Mouse (Mus musculus) mammary gland, adult 2 months (tissue): Measurements from ENCODE around the gene Pitx3. TPM values are rescaled to one million over a fixed set of nuclear protein-coding genes. Genes with fewer than 3 reads are reported as not detected.

Experiments
- polyA plus RNA-seq: library from polyadenylated mRNA; depleted of rRNA; stranded (reverse); fragments of >200 nt; gene quantifications from 2 replicates; pipeline ENCODE4 v1.2.3, GENCODE M21; 2012; ENCODE audit warnings: low replicate concordance; rRNA removed

Pitx3 gene
- 0.10 and 1.1 TPM in 2 replicates for polyA plus RNA-seq

DNA sequence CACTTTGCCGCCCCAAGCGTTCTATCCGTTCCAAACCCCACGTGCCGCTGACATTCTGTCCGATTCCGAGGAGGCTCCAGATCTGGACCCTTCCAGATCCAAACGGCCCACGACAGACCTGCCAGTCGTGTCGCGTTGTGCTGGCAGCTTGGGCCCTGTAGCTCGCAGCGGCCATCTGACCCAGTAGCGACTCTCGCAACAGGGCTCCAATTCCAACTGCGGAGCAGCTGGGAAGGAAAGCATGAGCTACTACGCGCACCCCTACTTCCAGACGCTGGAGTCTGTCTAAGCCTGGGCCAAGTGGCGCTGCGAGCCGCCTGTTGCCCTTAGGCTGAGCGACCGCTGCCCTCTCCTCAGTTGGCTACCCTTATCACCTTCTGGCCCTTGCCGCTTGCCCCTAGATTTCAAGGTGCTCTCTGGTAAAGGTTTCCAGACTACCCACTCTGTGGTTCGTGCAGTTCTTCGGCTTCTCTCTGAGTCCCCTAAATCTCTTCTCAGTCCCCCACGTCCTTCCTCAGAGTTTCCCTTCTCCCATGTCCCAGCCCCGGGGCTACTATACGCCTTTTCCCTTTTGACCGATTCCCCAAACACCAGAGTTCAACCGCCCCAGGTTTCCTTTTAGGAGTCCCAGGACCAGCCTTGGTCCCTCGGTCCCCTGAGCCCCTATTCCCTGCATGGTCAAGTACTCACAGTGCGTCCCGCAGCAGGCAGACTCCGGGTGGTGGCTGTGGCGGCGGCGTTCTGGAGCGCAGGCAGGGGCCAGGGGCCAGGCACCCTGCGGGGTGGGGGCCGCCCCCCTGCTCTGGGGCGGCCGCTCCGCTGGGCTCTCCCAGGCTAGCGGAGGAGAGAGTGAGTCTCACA is at the start of gene Pitx3:
Gene Pitx3 (minus strand): TSS at position 816 of the 861 bp plus-strand sequence.

DNA sequence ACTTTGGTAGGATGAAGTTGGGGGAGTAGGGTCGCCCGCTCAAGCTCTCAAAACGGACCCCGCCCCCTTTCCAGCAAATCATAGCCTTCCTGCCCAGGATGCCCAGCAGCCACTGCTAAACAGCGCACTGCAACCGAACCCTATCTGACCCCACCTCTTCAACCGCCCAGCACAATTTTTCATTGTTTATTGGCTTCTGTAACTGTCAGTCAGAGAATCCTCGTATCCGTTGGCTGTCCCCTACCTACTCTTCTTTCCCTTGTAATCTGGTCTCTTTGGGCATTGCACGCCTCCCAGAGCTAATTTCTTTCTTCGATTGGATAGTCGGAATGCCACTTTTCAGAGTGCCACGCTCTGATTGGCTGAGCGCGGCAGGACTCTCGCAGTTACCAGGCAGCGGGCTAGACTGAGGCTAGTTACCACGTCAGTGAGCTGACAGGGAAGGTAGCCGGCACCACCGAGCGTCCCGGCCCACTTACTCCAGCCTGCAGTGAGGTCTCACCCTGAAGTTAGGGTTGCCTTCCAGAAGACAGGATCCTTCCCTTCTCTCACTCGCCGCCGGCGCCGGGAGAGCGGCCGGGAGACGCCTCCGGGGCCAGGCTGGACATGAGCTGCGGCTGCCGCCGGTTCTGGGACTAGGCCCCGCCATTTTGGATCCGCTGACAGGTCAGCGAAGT is 4.1 kb upstream of the Pitx3 start, which contains the start of gene Gbf1:
Gene Gbf1 (plus strand): TSS at position 383 of the 677 bp plus-strand sequence.

GRCm38 (mm10) chr19:46131694-46132525 is 16.2 kb downstream of the Pitx3 start, which contains the start of gene Elovl3:
TSS of gene Elovl3 (plus strand) at chr19:46131897.

Other genes with a start within 250 kb of the Pitx3 start
- 7.3 and 12.6 TPM in 2 replicates for gene Armh3, start 149.8 kb downstream of the Pitx3 start, polyA plus RNA-seq
- gene Hps6, start 144.8 kb downstream of the Pitx3 start, polyA plus RNA-seq: 6.9 and 13.8 TPM in 2 replicates
- gene Pprc1, start 103.4 kb downstream of the Pitx3 start, polyA plus RNA-seq: 26.7 and 30.8 TPM in 2 replicates
- gene Ldb1, start 103.1 kb downstream of the Pitx3 start, polyA plus RNA-seq: 226 and 287 TPM in 2 replicates
- gene Nolc1, start 72.5 kb downstream of the Pitx3 start, polyA plus RNA-seq: 8.1 and 8.7 TPM in 2 replicates
- gene Elovl3, start 16.4 kb downstream of the Pitx3 start, polyA plus RNA-seq: 1.9 and 13.0 TPM in 2 replicates
- 75.0 and 139 TPM in 2 replicates for gene Gbf1, start 4.2 kb upstream of the Pitx3 start, polyA plus RNA-seq
- 68.3 and 139 TPM in 2 replicates for gene Nfkb2, start 156.0 kb upstream of the Pitx3 start, polyA plus RNA-seq
- 2.5 and 5.7 TPM in 2 replicates for gene Psd, start 178.8 kb upstream of the Pitx3 start, polyA plus RNA-seq
- gene Fbxl15, start 179.9 kb upstream of the Pitx3 start, polyA plus RNA-seq: 15.5 and 33.7 TPM in 2 replicates
- gene Cuedc2, start 190.4 kb upstream of the Pitx3 start, polyA plus RNA-seq: 50.5 and 53.3 TPM in 2 replicates
- 18.6 and 29.8 TPM in 2 replicates for gene Mfsd13a, start 192.8 kb upstream of the Pitx3 start, polyA plus RNA-seq
- gene 2310034G01Rik, start 202.0 kb upstream of the Pitx3 start, polyA plus RNA-seq: 0.69 and 1.1 TPM in 2 replicates
- gene Actr1a, start 247.4 kb upstream of the Pitx3 start, polyA plus RNA-seq: 93.6 and 128 TPM in 2 replicates
- 18.6 and 25.1 TPM in 2 replicates for gene Sufu, start 248.6 kb upstream of the Pitx3 start, polyA plus RNA-seq